Mouse (Mus musculus): ENCODE results near the gene Gstp3. TPM values are rescaled to one million over a fixed set of nuclear protein-coding genes. Genes with fewer than 3 reads are reported as not detected.

Gene Gstp3
- not detected in 2 replicates for polyA plus RNA-seq (2012; rRNA removed)

DNA sequence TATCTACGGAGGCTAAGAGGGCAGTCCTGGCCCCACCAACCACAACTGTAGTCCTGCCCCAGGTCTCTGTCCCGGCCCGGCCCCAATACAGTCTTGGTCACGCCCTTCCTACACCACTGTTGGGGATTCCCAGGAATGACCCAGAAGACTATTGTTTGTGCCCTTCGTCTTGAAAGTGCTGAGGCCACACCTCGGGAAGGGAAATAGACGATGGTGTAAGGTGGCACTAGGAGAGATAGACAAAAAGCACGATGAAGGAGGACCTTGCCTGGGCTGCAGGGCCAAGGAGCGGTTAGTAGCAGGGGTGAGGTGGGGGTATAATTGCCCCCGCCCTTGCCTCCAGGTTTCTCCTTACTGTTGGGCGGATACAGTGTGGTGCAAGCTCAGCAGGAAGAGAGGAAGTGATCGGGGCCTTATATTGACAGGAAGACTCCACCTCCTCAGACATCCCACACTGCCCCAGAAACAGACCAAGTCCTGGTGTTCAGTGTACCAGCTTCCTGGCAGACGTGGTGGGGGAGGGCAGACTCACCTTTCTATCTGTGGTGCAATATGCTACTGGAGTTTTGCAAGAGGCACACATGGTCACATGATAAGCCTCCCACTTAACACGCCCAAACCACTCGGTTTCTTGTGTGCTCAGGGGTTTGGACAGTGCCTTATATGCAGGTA is at the start of gene Gstp3:
Gene Gstp3 (minus strand): TSS at position 501 of the 672 bp plus-strand sequence.

DNA sequence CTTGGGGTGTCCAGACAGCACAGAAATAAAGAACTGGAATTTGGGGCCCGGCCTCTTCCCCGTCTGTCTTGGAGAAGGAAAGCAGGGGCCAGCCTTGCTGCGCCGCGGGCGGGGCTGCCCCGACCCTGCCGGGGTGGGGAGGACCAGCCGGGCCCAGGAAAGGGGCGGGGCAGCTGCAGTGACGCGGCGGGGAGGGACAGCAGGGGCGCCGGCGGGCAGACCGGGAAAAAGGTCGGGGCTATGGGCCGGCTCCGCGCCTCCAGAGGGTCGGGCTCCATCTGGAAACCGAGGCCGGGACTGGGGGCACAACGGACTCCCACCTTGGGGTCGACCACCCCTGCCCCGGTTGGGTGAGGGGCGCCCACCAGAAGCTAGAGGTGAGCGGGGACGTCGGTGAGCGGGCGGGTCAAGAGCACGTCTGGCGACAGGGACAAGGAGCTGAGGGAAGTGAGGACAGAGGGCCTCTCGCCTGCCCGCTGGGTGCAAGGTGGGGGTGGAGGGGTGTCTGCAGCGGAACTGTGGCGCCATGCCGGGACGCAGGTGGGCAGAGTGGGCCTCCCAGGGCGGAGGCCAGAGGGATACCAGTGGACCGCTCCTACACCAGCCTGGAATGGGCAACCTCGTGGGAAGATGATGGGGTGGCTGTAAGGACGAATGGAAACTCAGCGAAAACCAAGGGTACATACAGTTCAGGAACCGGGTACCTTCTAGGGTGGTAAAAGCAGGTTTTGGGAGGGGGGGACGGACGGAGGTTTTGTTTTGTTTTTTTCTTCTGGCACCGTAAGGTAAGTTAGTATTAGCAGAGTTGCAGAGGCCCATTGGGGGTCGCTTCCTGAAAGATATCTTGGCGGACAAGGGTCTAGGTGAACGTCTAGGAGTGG is 40.7 kb upstream of the Gstp3 start, which contains the start of gene Pitpnm1:
Gene Pitpnm1 (plus strand): TSS at position 162 of the 881 bp plus-strand sequence.

GRCm38 (mm10) chr19:4096642-4097440 is 37.5 kb upstream of the Gstp3 start, which contains the start of gene Cdk2ap2:
Gene Cdk2ap2, plus strand, starts transcription at chr19:4097182.

DNA sequence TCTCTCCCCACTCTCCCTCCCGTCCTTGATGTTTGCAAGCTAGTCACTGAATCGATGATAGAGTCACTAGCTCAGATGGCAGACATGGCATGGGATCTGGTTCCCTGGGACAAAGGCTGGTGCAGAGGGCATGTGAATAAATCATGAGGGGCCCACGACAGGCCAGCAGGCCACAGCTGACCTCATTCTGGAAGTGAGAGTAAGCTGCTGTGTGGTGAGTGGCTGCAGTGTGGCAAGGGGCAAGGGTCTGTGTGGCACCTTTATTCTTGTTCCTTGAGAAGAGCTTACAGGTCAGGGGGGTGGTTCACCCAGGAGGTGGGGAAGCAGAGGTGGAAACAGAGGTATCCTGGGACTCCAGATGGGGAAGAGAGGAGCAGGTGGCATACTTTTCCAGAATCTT is 22.0 kb upstream of the Gstp3 start, which contains the start of gene Cabp2:
Gene Cabp2 (plus strand): TSS at position 185 of the 400 bp plus-strand sequence.

DNA sequence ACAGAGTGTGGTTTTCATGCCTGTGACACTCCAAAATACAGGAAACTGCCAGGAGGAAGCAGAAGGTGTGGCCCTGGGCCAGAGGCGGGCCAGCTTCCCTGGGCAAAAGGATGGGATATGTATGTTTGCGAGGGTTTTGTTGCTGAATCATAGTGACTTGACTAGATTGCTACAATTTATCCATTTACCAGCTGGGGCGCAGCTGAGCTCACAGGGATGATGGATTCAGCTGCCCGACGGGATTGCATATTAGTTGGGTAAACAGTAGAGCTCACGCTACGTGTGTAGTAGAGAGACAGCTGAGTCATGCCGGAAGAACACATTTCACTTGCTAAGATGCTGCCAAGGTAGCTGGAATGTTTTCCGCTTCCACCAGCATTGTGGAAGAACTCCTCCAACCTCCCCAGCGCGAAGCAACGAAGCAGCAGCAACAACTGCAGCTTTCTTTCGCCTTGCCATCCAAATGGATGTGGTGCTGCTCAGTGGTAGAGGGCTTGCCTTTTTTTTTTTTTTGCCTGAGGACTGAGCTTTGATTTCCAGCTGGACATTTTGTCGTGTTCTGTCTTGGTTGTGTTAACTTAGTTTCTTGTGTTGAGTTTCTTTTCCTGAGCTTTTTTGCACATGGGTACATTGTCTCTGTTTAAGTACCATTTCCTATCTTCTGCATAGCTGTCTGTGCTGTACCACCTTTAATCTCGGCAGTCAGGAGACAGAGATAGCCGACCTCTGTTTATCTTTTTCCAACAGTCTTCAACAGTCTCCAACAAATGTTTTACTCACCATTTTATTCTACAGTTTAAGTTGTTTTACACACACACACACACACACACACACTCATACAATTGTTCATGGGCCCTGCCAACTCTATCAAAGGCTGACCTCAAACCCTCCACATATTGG is 13.2 kb downstream of the Gstp3 start, which contains the start of gene Gstp2:
Gene Gstp2 (minus strand): TSS at position 58 of the 900 bp plus-strand sequence.

DNA sequence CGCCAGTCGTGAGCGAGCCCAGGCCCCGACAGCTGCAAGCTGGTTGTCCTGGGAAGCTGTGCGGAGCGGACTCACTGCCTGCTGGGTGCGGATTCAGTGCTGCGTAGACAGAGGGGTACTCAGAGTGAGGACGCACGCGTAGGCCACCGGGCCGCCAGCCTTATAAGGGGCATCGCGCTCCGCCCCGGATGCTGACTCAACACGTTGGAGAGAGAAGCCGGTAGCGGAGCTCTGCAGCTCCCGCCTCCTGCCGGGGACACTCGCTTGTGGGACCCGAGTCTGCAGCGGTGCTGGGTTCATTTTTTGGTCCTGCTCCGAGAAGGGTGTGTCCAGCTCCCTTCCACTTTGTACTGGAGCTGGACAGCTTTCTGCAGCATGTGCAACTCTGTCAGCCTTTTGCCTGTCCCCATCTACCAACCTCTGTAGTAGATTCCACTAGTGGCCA is 21.6 kb downstream of the Gstp3 start, which contains the start of gene Gstp1:
Gene Gstp1 (minus strand): TSS at position 198 of the 445 bp plus-strand sequence.

DNA sequence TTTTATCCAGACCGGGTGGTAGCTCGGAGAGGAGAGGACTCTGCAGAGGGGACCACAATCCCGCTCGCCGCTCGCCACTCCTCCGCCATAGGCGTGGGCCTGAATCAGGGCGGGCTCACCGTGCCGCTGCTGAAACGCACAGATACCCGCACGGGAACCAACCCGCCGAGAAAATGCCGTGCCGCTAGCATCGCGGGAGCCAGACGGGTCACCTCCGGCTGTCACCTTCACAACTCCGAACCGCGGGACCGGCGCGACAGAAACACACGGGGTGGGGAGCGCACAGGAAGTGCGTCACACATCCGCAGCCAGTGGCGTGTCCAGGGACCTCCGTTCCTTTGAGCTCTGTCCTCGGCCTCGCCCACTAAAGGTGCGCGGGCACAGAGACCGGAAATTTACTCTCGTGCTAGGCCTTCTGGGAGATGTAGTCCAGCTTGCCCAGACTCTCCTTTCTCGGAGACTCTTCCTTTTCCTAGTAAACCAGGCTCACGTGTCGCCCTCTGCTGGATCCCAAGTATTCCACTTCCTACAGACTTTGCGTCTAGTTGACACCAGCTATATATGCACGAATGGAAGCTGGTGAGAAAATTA is 46.8 kb downstream of the Gstp3 start, which contains the start of gene Ndufv1:
Gene Ndufv1 (minus strand): TSS at position 375 of the 591 bp plus-strand sequence.

Other genes starting within 250 kb of the Gstp3 start
- 111 and 120 TPM in 2 replicates for gene Chka, start 207.8 kb downstream of the Gstp3 start, polyA plus RNA-seq (2012; rRNA removed)
- 37.4 and 44.0 TPM in 2 replicates for gene Tcirg1, start 152.4 kb downstream of the Gstp3 start, polyA plus RNA-seq (2012; rRNA removed)
- gene Ndufs8, start 146.8 kb downstream of the Gstp3 start, polyA plus RNA-seq (2012; rRNA removed), result 198 and 215 TPM in 2 replicates
- 1.9 and 2.2 TPM in 2 replicates for gene Aldh3b1, start 129.8 kb downstream of the Gstp3 start, polyA plus RNA-seq (2012; rRNA removed)
- 10.5 and 11.1 TPM in 2 replicates for gene Unc93b1, start 124.4 kb downstream of the Gstp3 start, polyA plus RNA-seq (2012; rRNA removed)
- gene Aldh3b3, start 100.9 kb downstream of the Gstp3 start, polyA plus RNA-seq (2012; rRNA removed), result 0.03 TPM in 2 replicates
- 1.4 and 1.5 TPM in 2 replicates for gene Aldh3b2, start 87.2 kb downstream of the Gstp3 start, polyA plus RNA-seq (2012; rRNA removed)
- 2.5 and 3.3 TPM in 2 replicates for gene Acy3, start 73.0 kb downstream of the Gstp3 start, polyA plus RNA-seq (2012; rRNA removed)
- gene Tbx10, start 66.8 kb downstream of the Gstp3 start, polyA plus RNA-seq (2012; rRNA removed), result 0.04 and 0.07 TPM in 2 replicates
- 10.6 and 16.8 TPM in 2 replicates for gene Nudt8, start 59.0 kb downstream of the Gstp3 start, polyA plus RNA-seq (2012; rRNA removed)
- 8.0 and 9.6 TPM in 2 replicates for gene Gm49405, start 58.9 kb downstream of the Gstp3 start, polyA plus RNA-seq (2012; rRNA removed)
- 25.8 and 27.8 TPM in 2 replicates for gene Doc2g, start 56.3 kb downstream of the Gstp3 start, polyA plus RNA-seq (2012; rRNA removed)
- 204 and 205 TPM in 2 replicates for gene Ndufv1, start 46.8 kb downstream of the Gstp3 start, polyA plus RNA-seq (2012; rRNA removed)
- gene Gstp1, start 21.6 kb downstream of the Gstp3 start, polyA plus RNA-seq (2012; rRNA removed), result 361 and 368 TPM in 2 replicates
- 3.1 and 10.4 TPM in 2 replicates for gene Gstp2, start 13.5 kb downstream of the Gstp3 start, polyA plus RNA-seq (2012; rRNA removed)
- gene Cabp2, start 22.0 kb upstream of the Gstp3 start, polyA plus RNA-seq (2012; rRNA removed), result 0.25 TPM in 1 of 2 replicates, not detected in the other
- 61.3 and 62.9 TPM in 2 replicates for gene Cdk2ap2, start 37.6 kb upstream of the Gstp3 start, polyA plus RNA-seq (2012; rRNA removed)
- gene Pitpnm1, start 40.4 kb upstream of the Gstp3 start, polyA plus RNA-seq (2012; rRNA removed), result 217 and 226 TPM in 2 replicates
- gene Aip, start 66.3 kb upstream of the Gstp3 start, polyA plus RNA-seq (2012; rRNA removed), result 116 and 124 TPM in 2 replicates
- gene Gpr152, start 80.2 kb upstream of the Gstp3 start, polyA plus RNA-seq (2012; rRNA removed), result 0.03 and 0.06 TPM in 2 replicates
- gene Cabp4, start 84.5 kb upstream of the Gstp3 start, polyA plus RNA-seq (2012; rRNA removed), result 0.08 and 0.12 TPM in 2 replicates
- 261 and 276 TPM in 2 replicates for gene Coro1b, start 89.0 kb upstream of the Gstp3 start, polyA plus RNA-seq (2012; rRNA removed)
- gene Ptprcap, start 94.0 kb upstream of the Gstp3 start, polyA plus RNA-seq (2012; rRNA removed), result 1.1 and 1.3 TPM in 2 replicates
- gene Rps6kb2, start 103.8 kb upstream of the Gstp3 start, polyA plus RNA-seq (2012; rRNA removed), result 60.8 and 68.3 TPM in 2 replicates
- 4.6 and 4.9 TPM in 2 replicates for gene Carns1, start 115.9 kb upstream of the Gstp3 start, polyA plus RNA-seq (2012; rRNA removed)
- 1.7 and 2.6 TPM in 2 replicates for gene Tbc1d10c, start 131.7 kb upstream of the Gstp3 start, polyA plus RNA-seq (2012; rRNA removed)
- 380 and 382 TPM in 2 replicates for gene Ppp1ca, start 132.5 kb upstream of the Gstp3 start, polyA plus RNA-seq (2012; rRNA removed)
- gene Rad9a, start 142.1 kb upstream of the Gstp3 start, polyA plus RNA-seq (2012; rRNA removed), result 30.2 and 30.5 TPM in 2 replicates
- gene Clcf1, start 154.7 kb upstream of the Gstp3 start, polyA plus RNA-seq (2012; rRNA removed), result 3.0 and 3.1 TPM in 2 replicates
- gene AC109138.7, start 154.8 kb upstream of the Gstp3 start, polyA plus RNA-seq (2012; rRNA removed), result not detected in 2 replicates
- gene Pold4, start 172.3 kb upstream of the Gstp3 start, polyA plus RNA-seq (2012; rRNA removed), result 29.7 and 31.3 TPM in 2 replicates
- gene Ssh3, start 209.6 kb upstream of the Gstp3 start, polyA plus RNA-seq (2012; rRNA removed), result 75.1 and 87.8 TPM in 2 replicates
- gene Ankrd13d, start 223.6 kb upstream of the Gstp3 start, polyA plus RNA-seq (2012; rRNA removed), result 85.6 and 86.4 TPM in 2 replicates
- gene Grk2, start 246.7 kb upstream of the Gstp3 start, polyA plus RNA-seq (2012; rRNA removed), result 118 and 127 TPM in 2 replicates